ENCODE assay signal across 16 mouse cellular contexts in the genomic region with DNA sequence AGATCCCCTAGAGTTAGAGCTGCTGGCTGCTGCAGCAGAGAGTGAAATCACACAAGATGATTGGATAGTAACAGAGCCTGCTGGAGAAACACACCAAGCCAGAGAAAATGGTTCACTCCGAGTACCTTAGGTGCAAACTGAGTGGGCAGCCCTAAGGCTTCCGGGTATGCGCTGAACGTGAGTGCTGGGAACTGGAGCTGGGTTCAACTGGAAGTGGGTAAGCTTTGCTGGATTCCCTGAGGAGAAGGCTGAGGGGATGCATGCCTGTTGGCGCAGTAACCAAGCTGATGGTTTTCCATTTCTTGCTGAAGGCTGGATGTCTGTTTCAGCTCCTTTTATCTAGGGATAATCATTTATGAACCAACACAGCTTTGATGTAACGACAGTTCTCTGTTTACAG. TPM values are rescaled to one million over a fixed set of nuclear protein-coding genes. Genes with fewer than 3 reads are reported as not detected.
"Had no signal": no experiment of that assay in that cellular context is flagged by ENCODE, and none has a peak within 500 bp of the region (broad histone marks: within the 10 kb centered on the region; RNA-seq: fewer than 3 reads in every experiment).

No protein-coding gene starts in this region.

RNA-seq across cellular contexts. Expression of gene Vmn1r3, which starts 53.3 kb away (rescaled TPM):
- total RNA-seq: megakaryocyte progenitor cell, adult 5-6 weeks had no signal
- polyA plus RNA-seq: liver, embryonic 14.5 days; liver, embryonic 16.5 days; lung, embryonic 14.5 days; lung, embryonic 16.5 days; macrophage; midbrain, embryonic 11.5 days; midbrain, embryonic 14.5 days; midbrain, embryonic 16.5 days; neural tube, embryonic 12.5 days; neural tube, embryonic 14.5 days; small intestine, adult 2 months; stomach, embryonic 14.5 days; stomach, embryonic 16.5 days; testis, adult 2 months; urinary bladder, adult 2 months had no signal
